Mouse (Mus musculus) CH12.LX (cell line): ENCODE data around the gene 2510002D24Rik. TPM values are rescaled to one million over a fixed set of nuclear protein-coding genes. Genes with fewer than 3 reads are reported as not detected.

Experiments
- DNase-seq: peaks from one replicate; pipeline ENCODE4 v3.0.0-alpha.2; 2013; ENCODE audit errors: extremely low read depth
- H3K27ac ChIP-seq: 2 replicates; pipeline ENCODE4 v1.5.1; 2012; ENCODE audit warnings: low read depth, mild to moderate bottlenecking, control low read depth, moderate library complexity; ENCODE audit not compliant: insufficient read depth
- H3K27me3 ChIP-seq: replicated peaks from 2 replicates; pipeline ENCODE3; 2012; ENCODE audit warnings: inconsistent platforms
- H3K36me3 ChIP-seq, 2 experiments: replicated peaks in 1 of 2; 2 replicates each; pipeline versions ENCODE3 to v1.6.1; 2012; ENCODE audit warnings: inconsistent platforms in 1 of 2, low read length in 1 of 2, mild to moderate bottlenecking in 1 of 2, mixed read lengths in 1 of 2, moderate library complexity in 1 of 2; ENCODE audit not compliant: control insufficient read depth in 1 of 2, insufficient read depth in 1 of 2
- H3K4me1 ChIP-seq, 2 experiments: 2 replicates each; pipeline ENCODE4 v1.6.1; 2012; ENCODE audit warnings: inconsistent platforms in 1 of 2, moderate library complexity in 1 of 2; ENCODE audit not compliant: insufficient read depth in 2 of 2, control insufficient read depth in 1 of 2
- H3K4me2 ChIP-seq: 2 replicates; pipeline ENCODE4 v1.6.1; 2012; ENCODE audit warnings: low read depth, mild to moderate bottlenecking, control low read depth; ENCODE audit not compliant: poor library complexity, insufficient read depth, severe bottlenecking
- H3K4me3 ChIP-seq, 3 experiments: fragments of 150-350 bp in 1 of 3; sonication (generic) in 1 of 3; replicated peaks in 1 of 3; 2 replicates each; pipeline versions ENCODE3 to v1.5.1; 2011 to 2012; ENCODE audit warnings: low read depth in 2 of 3, low read length in 2 of 3, mild to moderate bottlenecking in 2 of 3, moderate library complexity in 2 of 3, control low read depth in 1 of 3, improper control_type of control experiment in 1 of 3, inconsistent platforms in 1 of 3, mixed read lengths in 1 of 3; ENCODE audit not compliant: poor library complexity in 1 of 3
- H3K79me2 ChIP-seq: replicated peaks from 2 replicates; pipeline ENCODE4 v1.6.1; 2012; ENCODE audit warnings: mild to moderate bottlenecking, moderate library complexity; ENCODE audit not compliant: control insufficient read depth, poor library complexity, insufficient read depth, severe bottlenecking; ENCODE audit errors: extremely low read depth
- H3K9ac ChIP-seq: 2 replicates; pipeline ENCODE4 v1.6.1; 2012; ENCODE audit warnings: low read depth, mild to moderate bottlenecking, control low read depth, moderate library complexity; ENCODE audit not compliant: insufficient read depth
- H3K9me3 ChIP-seq: replicated peaks from 2 replicates; pipeline ENCODE3; 2012; ENCODE audit warnings: low read length, inconsistent platforms, mixed read lengths
- BHLHE40 ChIP-seq: IDR thresholded peaks from 2 replicates; pipeline ENCODE4 v1.6.1; 2011; ENCODE audit warnings: mild to moderate bottlenecking, low read depth, low read length, improper control_type of control experiment
- CHD1 ChIP-seq: IDR thresholded peaks from 2 replicates; pipeline ENCODE4 v1.6.1; 2012; ENCODE audit warnings: low read depth, low read length, improper control_type of control experiment, inconsistent platforms
- CTCF ChIP-seq, 2 experiments: IDR thresholded peaks in 1 of 2; conservative IDR thresholded peaks in 1 of 2; 2 replicates each; pipeline ENCODE4 v1.5.1; 2011 to 2012; ENCODE audit warnings: low read depth in 2 of 2, low read length in 2 of 2, improper control_type of control experiment in 1 of 2, inconsistent platforms in 1 of 2, mild to moderate bottlenecking in 1 of 2, moderate library complexity in 1 of 2
- E2F4 ChIP-seq: IDR thresholded peaks from 2 replicates; pipeline ENCODE4 v1.6.1; 2011; ENCODE audit warnings: low read depth, low read length, improper control_type of control experiment; ENCODE audit not compliant: insufficient replicate concordance
- ELF1 ChIP-seq: IDR thresholded peaks from 2 replicates; pipeline ENCODE4 v1.6.1; 2014; ENCODE audit warnings: low read depth, mild to moderate bottlenecking, inconsistent platforms, low read length, improper control_type of control experiment
- EP300 ChIP-seq: IDR thresholded peaks from 2 replicates; pipeline ENCODE4 v1.6.1; 2011; ENCODE audit warnings: low read length, improper control_type of control experiment
- ETS1 ChIP-seq: conservative IDR thresholded peaks from 2 replicates; pipeline ENCODE4 v1.6.1; 2012; ENCODE audit warnings: low read depth, mild to moderate bottlenecking, inconsistent platforms, low read length, improper control_type of control experiment, moderate library complexity
- GABPA ChIP-seq: IDR thresholded peaks from 2 replicates; pipeline ENCODE4 v1.6.1; 2012; ENCODE audit warnings: low read depth, low read length, improper control_type of control experiment, inconsistent platforms; ENCODE audit not compliant: insufficient replicate concordance
- HCFC1 ChIP-seq: IDR thresholded peaks from 2 replicates; pipeline ENCODE4 v1.6.1; 2012; ENCODE audit warnings: low read depth, mild to moderate bottlenecking, inconsistent platforms, low read length, improper control_type of control experiment
- IRF4 ChIP-seq: IDR thresholded peaks from 2 replicates; pipeline ENCODE4 v1.6.1; 2014; ENCODE audit warnings: low read depth, mild to moderate bottlenecking, inconsistent platforms, low read length, improper control_type of control experiment
- JUN ChIP-seq: IDR thresholded peaks from 2 replicates; pipeline ENCODE4 v1.6.1; 2011; ENCODE audit warnings: low read depth, mild to moderate bottlenecking, low read length, improper control_type of control experiment, moderate library complexity; ENCODE audit not compliant: insufficient read depth
- KAT2A ChIP-seq: IDR thresholded peaks from 2 replicates; pipeline ENCODE4 v1.6.1; 2012; ENCODE audit warnings: low read length, improper control_type of control experiment, inconsistent platforms; ENCODE audit not compliant: insufficient replicate concordance
- MAFK ChIP-seq: IDR thresholded peaks from 2 replicates; pipeline ENCODE4 v1.6.1; 2011; ENCODE audit warnings: low read length, improper control_type of control experiment; ENCODE audit not compliant: insufficient replicate concordance
- MAZ ChIP-seq: IDR thresholded peaks from 2 replicates; pipeline ENCODE4 v1.6.1; 2012; ENCODE audit warnings: low read depth, mild to moderate bottlenecking, inconsistent platforms, low read length, improper control_type of control experiment, moderate library complexity
- MEF2A ChIP-seq: IDR thresholded peaks from 2 replicates; pipeline ENCODE4 v1.6.1; 2014; ENCODE audit warnings: low read depth, mild to moderate bottlenecking, inconsistent platforms, low read length, improper control_type of control experiment, borderline replicate concordance
- MXI1 ChIP-seq: IDR thresholded peaks from 2 replicates; pipeline ENCODE4 v1.6.1; 2011; ENCODE audit warnings: mild to moderate bottlenecking, low read depth, low read length, improper control_type of control experiment
- MYC ChIP-seq: IDR thresholded peaks from 2 replicates; pipeline ENCODE4 v1.6.1; 2011; ENCODE audit warnings: low read depth, mild to moderate bottlenecking, improper control_type of control experiment, low read length
- NELFE ChIP-seq: IDR thresholded peaks from 2 replicates; pipeline ENCODE4 v1.6.1; 2011; ENCODE audit warnings: low read depth, low read length, improper control_type of control experiment
- NRF1 ChIP-seq: IDR thresholded peaks from 2 replicates; pipeline ENCODE4 v1.6.1; 2014; ENCODE audit warnings: low read depth, mild to moderate bottlenecking, inconsistent platforms, low read length, improper control_type of control experiment, moderate library complexity
- POLR2AphosphoS2 ChIP-seq: IDR thresholded peaks from 2 replicates; pipeline ENCODE4 v1.6.1; 2011; ENCODE audit warnings: low read depth, low read length, improper control_type of control experiment
- RCOR1 ChIP-seq: conservative IDR thresholded peaks from 2 replicates; pipeline ENCODE4 v1.6.1; 2012; ENCODE audit warnings: low read depth, mild to moderate bottlenecking, inconsistent platforms, low read length, improper control_type of control experiment
- SIN3A ChIP-seq: IDR thresholded peaks from 2 replicates; pipeline ENCODE4 v1.6.1; 2012; ENCODE audit warnings: low read length, improper control_type of control experiment, inconsistent platforms
- TBP ChIP-seq: conservative IDR thresholded peaks from 2 replicates; pipeline ENCODE4 v1.6.1; 2011; ENCODE audit warnings: low read depth, low read length, improper control_type of control experiment
- TCF12 ChIP-seq: IDR thresholded peaks from 2 replicates; pipeline ENCODE4 v1.6.1; 2014; ENCODE audit warnings: low read depth, mild to moderate bottlenecking, inconsistent platforms, low read length, improper control_type of control experiment
- UBTF ChIP-seq: IDR thresholded peaks from 2 replicates; pipeline ENCODE4 v1.6.1; 2012; ENCODE audit warnings: low read depth, mild to moderate bottlenecking, inconsistent platforms, low read length, improper control_type of control experiment, moderate library complexity
- USF2 ChIP-seq: conservative IDR thresholded peaks from 2 replicates; pipeline ENCODE4 v1.6.1; 2011; ENCODE audit warnings: low read depth, low read length, improper control_type of control experiment
- ZKSCAN1 ChIP-seq: IDR thresholded peaks from 2 replicates; pipeline ENCODE4 v1.6.1; 2012; ENCODE audit warnings: low read depth, inconsistent platforms, low read length, improper control_type of control experiment, borderline replicate concordance
- ZMIZ1 ChIP-seq: IDR thresholded peaks from 2 replicates; pipeline ENCODE4 v1.6.1; 2012; ENCODE audit warnings: low read depth, mild to moderate bottlenecking, inconsistent platforms, low read length, improper control_type of control experiment
- dilution Hi-C: fragments of 300-500 bp; cut with MboI; formaldehyde crosslinking; loops from 2 replicates; pipeline ENCODE4 v1.14.3; 2020; ENCODE audit warnings: low sequenced_read_pairs; ENCODE audit not compliant: extremely low pct_unique_long_range_greater_than_20kb, extremely low pct_ligation_motif_present
- in situ Hi-C: fragments of 300-500 bp; cut with MboI; formaldehyde crosslinking; loops from 3 replicates; pipeline ENCODE4 v1.14.3; 2019; ENCODE audit warnings: low sequenced_read_pairs, low pct_ligation_motif_present, low pct_unique_long_range_greater_than_20kb, mixed read lengths
- polyA plus RNA-seq: library from polyadenylated mRNA; unstranded; fragments of >175 nt; gene quantifications from 2 replicates; pipeline ENCODE4 v1.2.1, GENCODE M21; 2012; ENCODE audit warnings: low read depth; ENCODE audit not compliant: insufficient read length
- total RNA-seq, 2 experiments: library from RNA; depleted of rRNA; stranded (reverse); fragments of 300-350 nt in 1 of 2; fragments of >200 nt in 1 of 2; gene quantifications; 2 replicates each; pipeline ENCODE4 v1.2.3; 2012 to 2014

The 2510002D24Rik gene
- total and polyA plus RNA-seq, 3 experiments = 66.2 to 84.9 (median 78.0) TPM

DNA sequence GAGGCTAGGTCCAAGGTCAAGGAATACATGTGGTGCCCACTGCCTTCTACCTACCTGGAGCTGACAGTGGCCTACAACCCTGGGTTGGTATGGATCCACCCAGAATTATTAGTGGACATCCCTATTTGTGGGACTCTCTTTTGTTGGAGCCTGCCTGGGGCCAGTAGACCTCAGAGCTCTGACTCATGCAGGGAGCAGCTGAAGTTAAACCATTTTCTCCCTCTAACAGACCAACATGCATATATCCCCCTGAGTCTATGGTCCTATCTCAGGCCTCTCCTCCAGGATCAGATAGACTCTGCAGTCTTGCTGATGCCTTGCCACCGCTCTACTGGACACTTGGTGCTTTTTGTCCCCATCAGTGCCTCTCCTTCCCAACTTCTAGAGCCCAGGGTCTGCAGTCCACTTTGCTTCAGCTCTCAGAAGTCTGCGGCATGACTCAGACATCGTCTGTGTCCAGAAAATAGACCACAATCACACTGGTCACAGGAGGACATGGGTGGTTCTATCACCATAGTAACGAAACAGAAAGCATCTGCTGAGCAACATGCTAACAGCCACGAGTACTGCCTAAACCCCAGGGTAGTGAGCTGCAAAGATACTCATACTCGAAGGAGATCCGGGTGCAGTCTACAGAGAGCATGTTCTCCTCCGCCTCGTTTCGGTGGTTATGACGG, 41.0 kb upstream of the 2510002D24Rik start:
- DNase-seq = no peak
- Histone ChIP-seq H3K9ac (no peak overlapping the region), H3K4me1 (no peaks in the 10 kb centered on the region), H3K27ac (no peak overlapping the region), H3K27me3 (no peaks in the 10 kb centered on the region), H3K4me3 (no peak overlapping the region), H3K9me3 (no peaks in the 10 kb centered on the region), H3K79me2 (no peaks in the 10 kb centered on the region), H3K36me3 (peaks cover 87 to 98% of the 10 kb centered on the region in 2 experiments), H3K4me2 (no peak overlapping the region)
- in situ Hi-C loops (no loop called here), dilution Hi-C loops (no loop called here)
- no peak for TF ChIP-seq POLR2AphosphoS2
- no peak for TF ChIP-seq UBTF
- no peak for TF ChIP-seq ZMIZ1
- TF ChIP-seq CHD1 = no peak
- TF ChIP-seq SIN3A = no peak
- no peak for TF ChIP-seq HCFC1
- no peak for TF ChIP-seq KAT2A
- TF ChIP-seq MXI1 = no peak
- TF ChIP-seq CTCF (conservative IDR thresholded peaks at IDR 0.05 in 1 of 2, IDR thresholded peaks at IDR 0.05 in 1 of 2; ENCODE audit: low read depth in 2 of 2, low read length in 2 of 2) = no peak
- no peak for TF ChIP-seq MAZ
- TF ChIP-seq EP300 = no peak
- no peak for TF ChIP-seq NRF1
- TF ChIP-seq RCOR1 = no peak
- TF ChIP-seq TCF12 = no peak
- TF ChIP-seq NELFE = no peak
- no peak for TF ChIP-seq ZKSCAN1
- no peak for TF ChIP-seq ELF1
- no peak for TF ChIP-seq MEF2A
- no peak for TF ChIP-seq MAFK
- no peak for TF ChIP-seq E2F4

DNA sequence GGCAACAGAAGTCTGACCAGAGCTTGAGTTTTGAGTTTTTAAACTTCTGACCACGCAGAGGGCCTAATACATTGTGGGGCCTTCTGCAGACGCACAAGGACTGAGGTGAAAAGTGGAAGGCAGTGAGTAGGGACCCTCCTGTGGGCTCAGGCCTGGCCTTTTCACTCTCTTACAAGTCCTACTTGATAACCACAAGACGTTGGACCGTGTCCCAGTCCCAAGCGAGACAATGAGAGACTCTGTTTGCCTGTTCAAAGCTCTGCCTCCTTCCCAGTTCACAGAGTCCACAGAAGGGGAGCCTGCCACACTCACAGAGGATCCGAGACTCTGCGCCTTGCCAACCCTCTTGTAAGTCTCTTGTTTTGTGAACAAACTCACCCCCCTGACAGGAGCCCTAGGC, 39.7 kb upstream of the 2510002D24Rik start:
- TF ChIP-seq GABPA (no peak), MAZ (no peak), E2F4 (no peak), NELFE (no peak), TBP (no peak), MXI1 (no peak), CTCF (conservative IDR thresholded peaks at IDR 0.05 in 1 of 2, IDR thresholded peaks at IDR 0.05 in 1 of 2; ENCODE audit: low read depth in 2 of 2, low read length in 2 of 2) (no peak), MYC (no peak), ETS1 (no peak), POLR2AphosphoS2 (no peak), IRF4 (no peak), TCF12 (no peak), JUN (no peak), UBTF (no peak), USF2 (no peak), BHLHE40 (no peak)
- H3K4me1 ChIP-seq = no peaks in the 10 kb centered on the region

More for the DNA sequence above, 39.7 kb upstream of the 2510002D24Rik start:
- Histone ChIP-seq H3K27ac (no peak overlapping the region), H3K4me3 (no peak overlapping the region), H3K27me3 (no peaks in the 10 kb centered on the region), H3K9me3 (no peaks in the 10 kb centered on the region), H3K9ac (no peak overlapping the region), H3K36me3 (peaks cover 87 to 98% of the 10 kb centered on the region in 2 experiments), H3K79me2 (no peaks in the 10 kb centered on the region), H3K4me2 (no peak overlapping the region)
- in situ Hi-C loops = no loop called here
- dilution Hi-C loops = no loop called here
- DNase-seq = no peak
